Mouse (Mus musculus): ENCODE measurements around the gene Cdkl3.
"Not testable (repeated sequence)": the region's sequence is repeated elsewhere in the genome, so short reads cannot be mapped to it uniquely, and the experiment has no call there.

The Cdkl3 gene

GRCm38 (mm10) chr11:52120415-52120814, 116.4 kb downstream of the Cdkl3 start:
- DNase-seq (ENCODE audit: low spot score in 2 of 2), result not testable (repeated sequence)

GRCm38 (mm10) chr11:52122045-52122444, 118.0 kb downstream of the Cdkl3 start:
- no peak for DNase-seq (ENCODE audit: low spot score in 2 of 2)

- no peak for DNase-seq (ENCODE audit: low spot score in 2 of 2)
Measured at GRCm38 (mm10) chr11:52124468-52124867, 120.4 kb downstream of the Cdkl3 start.

GRCm38 (mm10) chr11:52127169-52127568, 123.1 kb downstream of the Cdkl3 start:
- no peak for DNase-seq (ENCODE audit: low spot score in 2 of 2)

GRCm38 (mm10) chr11:52127760-52128159, 123.7 kb downstream of the Cdkl3 start:
- DNase-seq (ENCODE audit: low spot score in 2 of 2), result no peak

GRCm38 (mm10) chr11:52128316-52129061, 124.5 kb downstream of the Cdkl3 start:
- no peak for DNase-seq (ENCODE audit: low spot score in 2 of 2)

- no peak for DNase-seq (ENCODE audit: low spot score in 2 of 2)
Measured at GRCm38 (mm10) chr11:52129171-52129570, 125.2 kb downstream of the Cdkl3 start.

GRCm38 (mm10) chr11:52129621-52130450, 125.8 kb downstream of the Cdkl3 start:
- no peak for DNase-seq (ENCODE audit: low spot score in 2 of 2)

- no peak for DNase-seq (ENCODE audit: low spot score in 2 of 2)
Measured at GRCm38 (mm10) chr11:52130451-52131068, 126.5 kb downstream of the Cdkl3 start.

All from urinary bladder, postnatal 36 days (tissue).